Mouse (Mus musculus): ENCODE data around the gene Gm3269. TPM values are rescaled to one million over a fixed set of nuclear protein-coding genes. Genes with fewer than 3 reads are reported as not detected.

Gm3269 gene
- not detected for total RNA-seq (2023)

GRCm38 (mm10) chr14:4837806-4838205 lies at the start of gene Gm3269:
Gene Gm3269, plus strand, starts transcription at chr14:4838106.

GRCm38 (mm10) chr14:4855299-4855980 lies 17.5 kb downstream of the Gm3269 start, which contains the start of gene Gm3264:
Gene Gm3264, plus strand, starts transcription at chr14:4855576.

GRCm38 (mm10) chr14:4892116-4892515 lies 54.2 kb downstream of the Gm3269 start, which contains the start of gene Gm3278:
Gene Gm3278, plus strand, starts transcription at chr14:4892416.

Other genes starting within 250 kb of the Gm3269 start
- not detected for gene Gm8159, start 205.8 kb upstream of the Gm3269 start, total RNA-seq (2023)
- gene Gm3239, start 173.9 kb upstream of the Gm3269 start, total RNA-seq (2023): not detected
- gene Gm7876, start 128.9 kb upstream of the Gm3269 start, total RNA-seq (2023): not detected
- not detected for gene Gm3252, start 111.3 kb upstream of the Gm3269 start, total RNA-seq (2023)
- gene Gm9602, start 61.8 kb upstream of the Gm3269 start, total RNA-seq (2023): not detected
- gene Gm3264, start 17.5 kb downstream of the Gm3269 start, total RNA-seq (2023): not detected
- not detected for gene Gm3278, start 54.3 kb downstream of the Gm3269 start, total RNA-seq (2023)
- gene Gm8297, start 145.8 kb downstream of the Gm3269 start, total RNA-seq (2023): not detected
- not detected for gene Gm3298, start 177.8 kb downstream of the Gm3269 start, total RNA-seq (2023)
- not detected for gene 4930555G01Rik, start 212.5 kb downstream of the Gm3269 start, total RNA-seq (2023)
- gene Gm8281, start 232.9 kb downstream of the Gm3269 start, total RNA-seq (2023): not detected

All from neutrophil, adult 83 days (primary cell).